Mouse (Mus musculus) mesoderm, embryonic 11.5 days (tissue): ENCODE results near the gene Kifc5b.

Source experiments
- DNase-seq: peaks from one replicate; pipeline ENCODE4 v3.0.0-alpha.2; 2012; ENCODE audit warnings: low read depth, low spot score

Kifc5b gene

DNA sequence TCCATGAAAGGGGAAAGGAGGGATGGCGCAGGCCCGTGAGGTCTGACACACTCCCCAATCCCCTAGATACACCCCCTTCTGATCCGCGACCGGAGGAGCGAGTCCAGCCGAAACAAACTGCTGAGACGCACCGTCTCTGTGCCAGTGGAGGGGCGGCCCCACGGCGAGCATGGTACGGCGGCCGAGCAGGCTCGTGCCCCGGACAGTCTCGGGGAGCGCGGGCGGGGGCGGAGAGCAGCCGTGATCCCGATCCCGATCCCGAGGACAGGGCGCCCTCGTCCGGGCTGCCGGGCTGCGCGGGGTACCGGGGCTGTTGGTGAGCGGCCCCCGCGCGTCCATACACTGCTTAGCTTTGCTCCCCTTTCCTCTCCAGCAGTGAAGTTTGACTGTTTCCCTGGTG is 29.7 kb downstream of the Kifc5b start:
- DNase-seq = no peak

DNA sequence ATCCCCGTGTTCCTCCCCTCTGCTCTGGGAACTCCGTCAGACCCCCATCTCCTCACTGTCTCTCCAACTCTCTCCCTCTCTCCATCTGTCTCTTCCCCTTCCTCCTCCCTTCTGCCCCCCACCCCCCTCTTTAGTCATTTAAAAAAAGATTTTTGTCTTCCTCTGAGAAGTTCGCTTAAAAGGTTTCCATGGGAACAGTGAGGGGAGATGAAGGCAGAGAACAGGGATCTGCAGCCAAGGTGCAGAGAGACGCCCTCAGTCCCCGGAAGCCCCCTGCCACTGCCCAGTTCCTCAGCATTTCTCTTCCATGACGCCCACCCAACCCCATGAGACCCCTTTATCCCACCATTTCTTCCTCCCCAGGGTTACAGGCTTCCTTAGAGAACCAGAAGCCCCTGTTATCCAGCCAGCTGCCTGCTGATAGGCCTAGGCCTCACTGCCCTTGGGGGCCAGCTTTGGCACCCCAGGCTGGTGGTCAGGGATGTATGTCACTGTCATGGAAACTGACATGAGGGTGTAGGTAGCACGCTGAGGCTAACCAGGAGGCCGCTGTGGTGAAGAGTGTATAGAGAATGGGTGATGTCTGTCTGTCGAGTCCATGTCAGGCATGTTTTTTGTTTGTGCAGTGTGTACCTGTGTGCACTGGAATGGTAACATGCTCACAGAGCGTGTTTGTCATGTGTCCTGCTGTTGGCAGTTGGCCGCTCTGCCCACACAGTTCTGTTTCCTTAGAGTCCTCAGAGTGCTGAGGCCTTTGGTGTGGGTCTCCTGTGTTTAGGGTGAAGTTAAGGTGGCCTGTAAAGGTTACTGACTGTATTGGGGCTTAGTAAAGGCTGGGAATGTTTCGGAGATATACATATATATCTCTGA is 30.6 kb downstream of the Kifc5b start:
- DNase-seq = no peak

DNA sequence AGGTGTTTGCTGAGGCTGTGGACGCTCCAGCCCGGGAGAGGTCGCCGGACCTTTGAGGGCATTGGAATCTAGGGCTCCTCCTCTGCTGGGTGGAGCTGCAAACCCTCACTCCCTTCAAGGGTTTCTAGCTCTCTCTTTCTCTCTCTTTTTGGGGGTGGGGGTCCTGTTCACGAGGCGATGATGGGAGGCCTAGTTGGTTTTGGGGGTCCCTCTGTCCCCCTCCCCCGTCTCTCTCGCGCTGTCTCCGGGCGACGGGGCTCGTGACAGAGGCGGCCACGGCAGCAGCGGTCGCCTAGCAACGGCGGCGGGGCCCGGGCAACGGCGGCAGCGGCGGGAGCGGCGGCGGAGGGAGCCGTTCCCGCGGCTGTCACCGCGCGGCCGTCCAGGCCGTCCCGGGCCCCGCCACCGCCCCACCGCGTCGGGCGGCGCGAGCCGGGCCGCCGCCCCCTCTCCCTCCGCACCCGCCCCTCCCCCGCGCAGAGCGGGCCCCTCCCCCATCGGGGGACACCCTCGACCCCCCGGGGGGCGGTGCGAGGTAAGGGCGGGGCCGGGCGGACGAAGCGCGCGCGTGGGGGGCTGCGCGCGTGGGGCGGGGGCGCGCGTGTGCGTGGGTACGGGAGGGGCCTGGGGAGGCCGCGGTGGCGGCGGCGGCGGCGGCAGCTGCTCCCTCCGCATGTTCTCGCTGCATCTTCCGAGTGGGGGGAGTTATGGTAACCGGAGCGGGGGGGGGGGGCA is 31.6 kb downstream of the Kifc5b start:
- DNase-seq = no peak

DNA sequence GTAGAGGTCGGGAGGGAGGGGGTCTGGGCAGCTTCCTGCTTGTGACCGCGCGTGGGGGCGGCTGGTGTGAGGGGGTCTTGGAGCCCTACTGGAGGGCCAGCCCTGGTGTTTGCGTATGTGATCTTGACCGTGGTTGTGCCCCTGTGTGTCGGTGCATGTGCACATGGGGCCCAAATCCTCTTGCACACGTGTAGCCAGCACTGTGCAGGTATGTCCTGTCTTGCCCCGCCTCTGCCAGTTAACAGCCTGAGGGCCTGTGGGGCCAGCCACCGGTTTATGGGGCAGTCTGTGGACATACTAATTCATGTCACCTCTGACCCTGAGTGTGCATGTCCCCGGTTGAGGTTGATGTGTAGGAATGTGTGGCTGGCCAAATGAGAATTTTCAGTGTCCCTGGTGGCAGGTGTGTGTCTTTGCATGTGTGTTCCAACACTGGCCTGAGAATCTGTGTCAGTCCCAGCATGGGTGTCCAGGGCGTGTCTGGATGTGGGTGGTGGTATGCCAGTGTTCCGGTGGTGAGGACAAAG is 32.2 kb downstream of the Kifc5b start:
- DNase-seq = peak; percentile 70

DNA sequence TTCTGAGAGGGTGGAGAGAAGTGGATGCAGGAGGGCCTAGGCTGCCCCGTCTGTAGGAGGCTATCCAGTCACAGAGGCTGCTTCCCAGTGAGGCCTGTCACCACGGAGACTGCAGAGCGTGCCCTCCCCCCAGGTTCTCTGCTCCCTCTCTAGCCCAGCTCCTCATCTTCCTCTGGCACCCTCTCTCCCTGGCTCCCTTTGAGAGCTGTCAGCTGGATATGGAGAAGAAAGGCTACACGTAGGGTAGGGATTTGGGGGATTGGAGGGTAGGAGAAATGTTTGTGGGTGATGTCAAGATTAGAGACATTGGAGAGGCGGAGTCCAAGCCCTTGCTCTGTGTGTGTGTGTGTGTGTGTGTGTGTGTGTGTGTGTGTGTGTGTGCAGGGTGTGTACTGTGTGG is 33.0 kb downstream of the Kifc5b start:
- DNase-seq = no peak

DNA sequence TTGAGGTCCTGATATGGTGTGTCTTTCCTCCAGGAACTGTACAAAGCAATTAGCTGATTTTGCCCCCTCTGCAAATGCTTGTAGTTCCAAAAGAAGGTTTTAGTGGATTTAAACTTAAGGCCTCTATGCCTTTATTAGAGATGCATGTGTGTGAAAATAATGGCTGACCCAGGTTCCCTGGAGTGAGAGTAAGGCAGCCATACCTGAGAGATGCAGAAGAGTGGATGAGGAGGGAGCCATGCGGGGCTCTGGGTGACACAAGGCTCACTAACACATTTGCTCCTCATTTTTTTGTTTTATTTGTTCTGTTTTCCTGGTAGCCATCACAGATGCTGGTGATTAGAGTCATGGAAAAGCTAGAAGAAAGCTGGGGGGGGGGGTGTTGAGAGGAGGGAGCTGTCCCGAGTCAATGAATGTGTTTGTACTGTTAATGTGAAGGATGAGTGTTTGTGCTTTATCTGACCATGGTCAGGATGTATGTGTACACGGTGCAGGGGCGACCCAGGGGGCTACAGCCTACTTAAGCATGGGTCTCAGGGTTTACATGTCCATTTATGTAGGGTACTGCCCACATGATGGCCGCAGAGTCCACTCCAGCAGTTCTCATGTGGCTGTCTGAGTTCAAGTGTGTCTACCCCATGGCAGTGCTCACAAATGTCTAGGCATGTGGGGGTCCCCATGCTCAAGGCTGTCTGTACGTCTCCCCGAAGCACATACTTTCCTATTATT is 33.8 kb downstream of the Kifc5b start:
- DNase-seq = no peak

DNA sequence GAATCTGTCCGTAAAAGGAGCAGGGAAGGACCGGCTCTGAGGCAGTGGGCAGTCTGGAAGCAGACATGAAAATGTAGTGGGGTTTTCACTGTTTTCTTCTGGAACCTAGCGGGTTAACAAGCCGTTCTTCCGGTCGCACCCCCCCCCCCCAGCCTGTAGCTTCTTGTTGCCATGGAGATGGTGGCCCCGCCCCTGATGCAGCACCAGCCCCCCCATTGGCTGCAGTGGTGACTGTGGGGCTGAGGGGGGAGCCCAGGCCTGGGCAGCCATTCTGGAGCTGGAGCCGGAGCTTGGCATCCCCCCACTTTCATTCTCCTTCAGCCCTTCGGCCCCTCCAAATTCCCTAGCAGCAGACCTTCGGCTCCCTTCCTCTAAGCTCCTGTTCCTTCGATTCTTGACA is 34.5 kb downstream of the Kifc5b start:
- peak; percentile 89 for DNase-seq

DNA sequence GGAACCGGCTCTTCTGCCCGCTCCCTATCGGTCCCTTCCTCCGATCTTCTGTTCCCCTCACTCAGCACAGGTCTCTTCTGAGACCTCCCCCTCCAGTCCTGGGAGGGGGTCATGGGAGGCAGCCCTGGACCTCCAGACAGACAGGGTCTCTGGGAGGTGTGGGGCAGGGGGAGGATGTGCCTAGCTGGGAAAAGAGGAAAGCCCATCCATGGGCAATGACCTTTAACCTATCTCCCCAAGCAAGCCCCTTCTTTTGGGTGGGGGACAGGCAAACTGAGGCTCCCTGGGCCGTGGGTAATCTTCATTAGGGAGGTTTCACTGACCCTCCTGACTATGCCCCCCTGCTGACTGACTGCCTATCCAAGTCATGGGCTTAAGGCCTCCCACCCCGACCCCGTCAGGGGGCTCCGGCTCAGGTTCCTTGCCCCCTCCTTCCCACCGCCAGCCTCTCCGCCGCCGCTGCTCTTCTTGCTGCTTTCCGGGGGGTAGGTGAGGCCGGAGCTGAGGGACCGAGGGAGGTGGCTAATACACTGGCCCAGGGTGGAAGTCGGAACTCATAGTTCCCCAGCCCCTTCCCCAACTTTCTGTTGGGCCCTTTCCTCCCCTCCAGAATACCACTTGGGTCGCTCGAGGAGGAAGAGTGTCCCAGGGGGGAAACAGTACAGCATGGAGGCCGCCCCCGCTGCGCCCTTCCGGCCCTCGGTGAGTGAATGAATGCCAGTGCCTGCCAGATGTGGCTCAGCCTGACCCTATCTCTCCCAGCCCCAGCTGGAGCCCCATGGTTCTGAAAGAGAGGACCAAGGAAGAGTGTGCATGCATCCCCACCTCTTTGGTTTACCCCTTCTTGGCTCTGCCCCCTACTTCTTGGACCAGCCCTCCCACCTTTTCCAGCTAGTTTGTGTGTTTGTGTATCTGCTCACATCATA is 35.3 kb downstream of the Kifc5b start:
- DNase-seq = no peak

DNA sequence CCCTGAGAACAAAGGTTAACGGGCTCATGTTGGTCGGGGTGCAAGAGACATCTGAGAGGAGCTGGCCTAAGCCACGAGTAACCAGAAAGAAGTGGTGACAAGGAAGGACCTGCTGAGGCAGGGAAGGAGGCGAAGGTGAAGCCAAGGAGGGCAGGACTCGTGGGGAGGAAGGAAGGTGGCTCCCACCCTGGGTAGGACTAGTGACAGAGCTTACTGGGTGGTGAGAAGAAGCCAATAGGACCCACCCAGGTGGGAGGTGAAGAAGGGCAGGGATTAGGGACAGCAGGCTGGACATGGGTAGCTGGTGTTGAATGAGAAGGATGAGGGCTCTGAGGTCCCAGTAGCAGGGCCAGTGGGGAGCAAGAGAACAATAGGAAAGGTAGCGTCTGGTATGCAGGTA is 36.3 kb downstream of the Kifc5b start:
- no peak for DNase-seq

DNA sequence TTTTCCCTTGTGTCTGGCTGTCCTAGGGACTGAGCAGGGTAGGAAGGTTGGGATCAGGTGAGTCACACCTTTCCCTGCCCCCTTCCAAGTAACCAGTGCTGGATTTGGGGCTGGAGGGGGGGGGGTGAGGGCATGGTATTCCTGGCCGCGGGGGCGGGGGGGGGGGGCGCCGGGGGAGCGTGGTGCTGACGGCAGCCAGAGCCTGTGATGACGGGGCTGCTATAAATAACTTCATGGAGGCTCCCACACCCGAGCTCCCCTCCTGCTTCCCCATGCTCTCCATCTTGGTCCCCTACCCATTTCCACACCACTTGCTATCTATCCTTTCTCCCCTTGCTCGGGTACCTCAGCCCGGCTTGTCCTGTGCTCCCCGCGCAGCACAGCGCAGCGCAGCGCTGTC is 36.8 kb downstream of the Kifc5b start:
- DNase-seq = no peak

DNA sequence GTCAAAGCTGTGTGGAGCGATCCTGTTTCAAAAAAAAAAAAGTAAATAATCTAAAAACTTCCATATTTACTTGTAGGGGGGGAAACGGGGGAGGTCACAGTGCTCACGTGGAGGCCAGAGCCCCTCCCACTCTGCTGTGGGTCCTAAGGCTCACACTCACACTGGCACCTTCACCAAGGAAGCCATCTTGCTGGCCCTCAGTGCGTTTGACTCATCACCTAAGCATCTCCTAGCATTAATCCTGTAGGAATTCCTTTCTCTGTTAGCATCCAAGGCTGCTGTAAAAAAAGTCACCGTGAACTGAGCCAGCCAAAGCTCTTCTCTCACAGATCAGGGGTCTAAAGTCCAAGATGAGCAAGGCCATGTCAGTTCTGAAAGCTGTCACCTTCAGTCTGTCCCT is 39.4 kb downstream of the Kifc5b start:
- no peak for DNase-seq

DNA sequence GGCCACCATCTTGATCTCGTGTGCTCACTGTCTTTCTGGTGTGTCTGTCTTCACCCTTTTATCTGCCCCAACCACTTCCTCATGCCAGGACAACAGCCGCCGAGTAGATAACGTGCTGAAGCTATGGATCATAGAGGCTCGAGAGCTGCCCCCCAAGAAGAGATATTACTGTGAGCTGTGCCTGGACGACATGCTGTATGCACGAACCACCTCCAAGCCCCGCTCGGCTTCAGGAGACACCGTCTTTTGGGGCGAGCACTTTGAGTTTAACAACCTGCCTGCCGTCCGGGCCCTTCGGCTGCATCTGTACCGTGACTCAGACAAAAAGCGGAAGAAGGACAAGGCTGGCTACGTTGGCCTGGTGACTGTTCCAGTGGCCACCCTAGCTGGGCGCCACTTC is 40.0 kb downstream of the Kifc5b start:
- DNase-seq = no peak

DNA sequence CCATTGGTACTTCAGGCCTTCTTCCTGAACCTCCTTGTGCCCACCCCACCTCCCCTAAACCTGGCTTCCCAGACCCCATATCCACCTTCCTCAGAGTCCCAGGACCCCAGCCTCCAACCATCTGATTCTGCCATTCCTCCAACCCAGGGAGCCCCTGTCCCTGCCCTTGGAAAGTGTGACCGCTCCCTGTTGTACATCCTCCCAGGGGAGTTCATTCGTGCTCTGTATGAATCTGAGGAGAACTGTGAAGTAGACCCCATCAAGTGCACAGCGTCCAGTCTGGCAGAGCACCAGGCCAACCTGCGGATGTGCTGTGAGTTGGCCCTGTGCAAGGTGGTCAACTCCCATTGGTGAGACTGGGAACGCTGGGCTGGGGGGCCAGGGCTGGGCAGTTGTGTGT is 41.0 kb downstream of the Kifc5b start:
- DNase-seq = no peak

DNA sequence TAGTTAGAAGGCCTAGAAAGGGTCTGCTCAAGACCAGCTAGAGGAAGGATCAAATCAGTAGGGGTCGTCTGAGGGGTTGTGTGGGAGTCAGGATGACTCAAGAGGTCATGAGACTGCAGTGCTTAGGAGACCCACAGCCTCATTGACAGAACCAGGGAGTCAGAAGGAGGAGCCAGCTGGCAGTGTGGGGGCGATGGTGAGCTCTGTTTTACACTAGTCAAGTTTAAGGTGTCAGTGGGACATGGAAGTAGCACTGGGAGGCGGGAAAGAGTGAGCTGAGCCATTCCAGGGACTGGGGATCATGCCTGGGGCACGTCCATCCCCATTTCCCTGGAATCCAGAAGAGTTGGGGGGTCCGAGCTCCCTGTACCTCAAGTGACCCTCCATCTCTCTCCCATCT is 42.0 kb downstream of the Kifc5b start:
- DNase-seq = no peak

DNA sequence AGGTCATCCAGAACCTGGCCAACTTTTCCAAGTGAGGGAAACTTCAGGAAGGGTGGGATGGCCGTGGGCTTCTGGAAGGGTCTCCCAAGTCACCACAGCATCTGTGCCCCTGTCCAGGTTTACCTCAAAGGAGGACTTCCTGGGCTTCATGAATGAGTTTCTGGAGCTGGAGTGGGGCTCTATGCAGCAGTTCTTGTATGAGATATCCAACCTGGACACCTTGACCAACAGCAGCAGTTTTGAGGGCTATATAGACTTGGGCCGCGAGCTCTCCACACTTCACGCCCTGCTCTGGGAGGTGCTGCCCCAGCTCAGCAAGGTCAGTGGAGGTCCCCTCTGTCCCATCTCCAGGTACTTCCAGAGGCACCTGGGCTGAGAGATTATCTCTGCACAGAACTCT is 42.9 kb downstream of the Kifc5b start:
- no peak for DNase-seq

DNA sequence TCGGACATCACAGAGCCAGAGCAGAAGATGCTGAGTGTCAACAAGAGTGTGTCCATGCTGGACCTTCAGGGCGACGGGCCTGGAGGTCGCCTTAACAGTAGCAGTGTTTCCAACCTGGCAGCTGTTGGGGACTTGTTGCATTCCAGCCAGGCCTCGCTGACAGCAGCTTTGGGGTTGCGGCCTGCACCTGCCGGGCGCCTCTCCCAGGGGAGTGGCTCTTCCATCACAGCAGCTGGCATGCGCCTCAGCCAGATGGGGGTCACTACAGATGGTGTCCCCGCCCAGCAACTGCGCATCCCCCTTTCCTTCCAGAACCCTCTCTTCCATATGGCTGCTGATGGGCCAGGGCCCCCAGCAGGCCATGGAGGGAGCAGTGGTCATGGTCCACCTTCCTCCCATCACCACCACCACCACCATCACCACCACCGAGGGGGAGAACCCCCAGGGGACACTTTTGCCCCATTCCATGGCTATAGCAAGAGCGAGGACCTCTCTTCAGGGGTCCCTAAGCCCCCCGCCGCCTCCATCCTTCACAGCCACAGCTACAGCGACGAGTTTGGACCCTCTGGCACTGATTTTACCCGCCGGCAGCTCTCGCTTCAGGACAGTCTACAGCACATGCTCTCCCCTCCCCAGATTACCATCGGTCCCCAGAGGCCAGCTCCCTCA is 44.8 kb downstream of the Kifc5b start:
- DNase-seq = no peak

DNA sequence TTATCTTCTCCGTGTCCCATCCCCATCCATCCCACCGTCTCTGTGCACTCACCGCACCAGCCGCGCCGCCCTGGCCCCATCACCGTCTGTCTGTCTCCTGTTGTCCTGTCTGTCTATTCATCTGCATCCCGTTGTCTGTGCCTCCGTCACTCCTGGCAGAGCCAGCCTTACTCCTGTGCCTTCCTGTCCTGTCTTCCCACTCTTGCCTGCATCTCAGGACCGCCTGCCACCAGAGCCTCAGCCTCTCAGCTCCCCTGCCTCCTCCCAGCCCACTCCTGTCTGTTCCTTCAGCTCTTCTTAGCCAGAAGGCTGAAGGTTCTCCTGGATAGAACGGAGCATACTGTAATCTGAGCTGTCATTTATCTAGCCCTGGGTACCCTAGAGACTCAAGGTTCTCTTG is 50.1 kb downstream of the Kifc5b start:
- DNase-seq = no peak

DNA sequence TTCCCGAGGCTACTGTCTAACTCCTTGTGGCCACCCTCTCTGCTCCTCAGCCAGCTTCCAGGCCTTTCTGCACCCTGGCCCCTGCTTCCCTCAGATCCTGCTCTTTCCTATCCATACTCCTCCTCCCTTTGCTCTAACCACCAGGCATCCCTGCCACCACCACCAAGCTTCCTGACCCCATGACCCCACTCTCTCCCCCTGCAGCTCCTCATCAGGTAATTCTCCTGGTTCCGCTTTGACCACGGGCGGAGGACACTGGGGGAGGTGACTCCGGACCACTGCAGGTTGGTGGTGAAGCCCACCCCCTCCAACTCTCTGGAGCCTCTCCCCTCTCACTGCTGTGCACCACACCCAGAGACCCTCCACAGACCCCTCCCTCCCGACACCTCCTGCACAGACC is 50.6 kb downstream of the Kifc5b start:
- no peak for DNase-seq

DNA sequence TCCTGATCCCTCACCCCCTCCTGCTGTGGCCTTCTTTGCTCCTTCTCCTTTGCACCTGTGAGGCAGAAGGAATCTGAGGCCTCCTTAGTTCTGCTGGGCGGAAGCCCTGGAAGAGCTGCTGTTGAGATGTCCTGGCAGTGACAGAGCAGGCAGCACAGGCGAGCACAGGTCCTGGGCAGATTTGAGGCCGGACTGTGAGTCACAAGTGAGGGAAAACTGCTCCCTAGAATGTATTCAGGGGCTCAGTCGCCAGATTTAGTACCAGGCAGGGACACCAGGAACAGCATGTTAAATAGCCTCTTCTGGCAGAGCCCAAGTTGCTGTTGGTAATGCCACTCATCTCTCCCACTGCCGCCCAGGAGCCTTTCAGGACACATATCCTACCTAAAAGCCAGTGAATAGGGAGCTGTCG is 51.3 kb downstream of the Kifc5b start:
- DNase-seq = no peak

DNA sequence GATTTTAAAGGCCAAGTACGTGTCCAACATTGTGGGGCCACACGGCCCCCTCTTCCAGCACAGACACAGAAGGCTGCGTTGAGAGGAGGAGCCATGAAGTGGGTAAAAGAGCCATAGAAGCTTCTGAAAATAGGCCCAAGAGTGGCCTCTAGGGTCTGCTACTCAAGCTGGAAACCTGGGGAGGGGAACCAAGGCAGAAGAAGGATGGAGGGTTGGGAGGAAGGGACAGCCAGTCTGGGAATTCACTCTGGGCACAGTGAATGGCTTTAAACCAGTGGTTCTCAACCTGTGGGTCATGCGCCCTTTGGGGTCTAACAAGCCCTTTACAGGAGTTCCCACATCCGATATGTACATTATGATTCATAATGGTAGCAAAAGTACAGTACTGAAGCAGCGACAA is 52.4 kb downstream of the Kifc5b start:
- no peak for DNase-seq

DNA sequence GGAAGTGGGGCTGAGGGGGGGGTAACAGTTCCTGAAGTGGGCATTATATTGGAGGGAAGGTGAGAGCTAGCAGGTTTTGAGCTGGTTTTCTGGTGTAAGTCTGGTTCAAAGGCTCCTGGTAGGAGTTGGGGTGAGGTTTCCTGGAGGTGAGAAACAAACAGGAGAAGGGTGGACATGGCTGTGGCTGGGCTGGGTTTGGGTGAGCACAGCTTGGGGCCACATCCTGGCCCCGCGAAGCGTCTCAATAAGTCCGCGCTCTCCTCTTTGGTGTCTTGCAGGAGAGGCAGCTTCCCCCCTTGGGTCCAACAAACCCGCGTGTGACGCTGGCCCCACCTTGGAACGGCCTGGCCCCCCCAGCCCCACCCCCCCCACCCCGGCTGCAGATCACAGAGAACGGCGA is 53.3 kb downstream of the Kifc5b start:
- DNase-seq = no peak
